Mouse (Mus musculus) forebrain, postnatal 0 days (tissue): ENCODE measurements at regions not wholly inside any gene's neighbourhood (a gene's known extent, or its start where the extent isn't known, plus 50 kb on each side); places are given as distances from the start of the nearest gene placed in this dataset.

Source experiments
- ATAC-seq: fragments of 200-750 bp; cut with Nextera tagmentation; 2 replicates; pipeline ENCODE4 v1.8.0; 2017; ENCODE audit warnings: mild to moderate bottlenecking, moderate library complexity
- DNase-seq: peaks from one replicate; pipeline ENCODE4 v3.0.0-alpha.2; 2015
- H3K27ac ChIP-seq: fragments of 300-500 bp; sonication (generic); 2 replicates; pipeline ENCODE4 v1.5.1; 2014; ENCODE audit warnings: low read depth, mild to moderate bottlenecking, antibody characterized with exemption, low read length, moderate library complexity, mixed read lengths
- H3K27me3 ChIP-seq: fragments of 300-500 bp; sonication (generic); 2 replicates; pipeline ENCODE4 v1.6.1; 2014; ENCODE audit warnings: mild to moderate bottlenecking, low read length, mixed read lengths; ENCODE audit not compliant: insufficient read depth
- H3K36me3 ChIP-seq: fragments of 300-500 bp; sonication (generic); 2 replicates; pipeline ENCODE4 v1.6.1; 2014; ENCODE audit warnings: mild to moderate bottlenecking, moderate library complexity; ENCODE audit not compliant: insufficient read depth
- H3K4me1 ChIP-seq: fragments of 300-500 bp; sonication (generic); 2 replicates; pipeline ENCODE4 v1.6.1; 2014; ENCODE audit warnings: antibody characterized with exemption; ENCODE audit not compliant: insufficient read depth
- H3K4me2 ChIP-seq: fragments of 300-500 bp; sonication (generic); 2 replicates; pipeline ENCODE4 v1.6.1; 2014; ENCODE audit warnings: low read depth, mild to moderate bottlenecking, moderate library complexity
- H3K4me3 ChIP-seq: fragments of 300-500 bp; sonication (generic); 2 replicates; pipeline ENCODE4 v1.5.1; 2014; ENCODE audit warnings: low read depth, low read length, mixed read lengths
- H3K9ac ChIP-seq: fragments of 300-500 bp; sonication (generic); 2 replicates; pipeline ENCODE4 v1.6.1; 2014; ENCODE audit warnings: mild to moderate bottlenecking
- H3K9me3 ChIP-seq: fragments of 300-500 bp; sonication (generic); 2 replicates; pipeline ENCODE4 v1.6.1; 2016; ENCODE audit warnings: low read length
- CTCF ChIP-seq: sonication (generic); IDR thresholded peaks from 2 replicates; pipeline ENCODE4 v1.5.1; 2016; ENCODE audit warnings: antibody characterized with exemption, control low read depth, low read depth
- WGBS: fragments of 180-500 bp; shearing (Covaris S2); extraction: QIAGEN DNeasy Blood & Tissue Kit; methylation state at CpG from one replicate; pipeline ENCODE4 v1.1.7; 2014; 5-methylcytosine and 5-hydroxymethylcytosine counted together

DNA sequence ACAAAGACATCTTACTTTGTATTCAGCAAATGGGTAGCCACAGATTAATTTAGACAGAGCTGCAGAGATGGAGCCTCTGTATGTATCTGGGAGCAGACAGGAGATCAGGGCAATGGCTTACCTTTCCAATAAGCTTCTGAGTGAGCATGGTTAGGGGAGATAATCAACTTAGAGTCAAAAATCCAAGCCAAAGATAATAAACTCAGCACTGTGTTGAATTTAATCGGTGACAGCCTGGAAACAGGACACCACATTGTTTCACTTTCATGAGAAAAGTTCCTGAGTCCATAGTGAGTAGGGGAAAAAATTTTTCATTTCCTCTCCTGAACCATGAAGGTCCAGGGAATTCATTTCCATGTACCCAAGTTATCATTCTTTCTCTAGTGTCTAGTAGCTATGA is 70.7 kb upstream of the Arsj start:
- Histone ChIP-seq H3K4me2 (no peak overlapping the region), H3K27me3 (no peaks in the 10 kb centered on the region), H3K4me3 (no peak overlapping the region), H3K9ac (no peak overlapping the region), H3K27ac (no peak overlapping the region), H3K36me3 (no peaks in the 10 kb centered on the region), H3K4me1 (no peaks in the 10 kb centered on the region), H3K9me3 (no peaks in the 10 kb centered on the region)
- ATAC-seq (no peak), DNase-seq (no peak)
- 88% methylated on average over 1 of the region's 1 CpGs for WGBS
- TF ChIP-seq CTCF, result no peak

GRCm38 (mm10) chr3:126293645-126294044 is 69.8 kb upstream of the Arsj start:
- DNase-seq (no peak), ATAC-seq (no peak)
- Histone ChIP-seq H3K9me3 (no peaks in the 10 kb centered on the region), H3K4me2 (no peak overlapping the region), H3K27ac (no peak overlapping the region), H3K4me3 (no peak overlapping the region), H3K27me3 (no peaks in the 10 kb centered on the region), H3K9ac (no peak overlapping the region), H3K4me1 (no peaks in the 10 kb centered on the region), H3K36me3 (no peaks in the 10 kb centered on the region)
- 92% methylated on average over 4 of the region's 4 CpGs for WGBS
- TF ChIP-seq CTCF, result no peak

- ATAC-seq, result no peak
- DNase-seq, result no peak
- Histone ChIP-seq H3K36me3 (no peaks in the 10 kb centered on the region), H3K4me3 (no peak overlapping the region), H3K27me3 (no peaks in the 10 kb centered on the region), H3K4me1 (no peaks in the 10 kb centered on the region), H3K27ac (no peak overlapping the region), H3K9ac (no peak overlapping the region), H3K9me3 (no peaks in the 10 kb centered on the region), H3K4me2 (no peak overlapping the region)
- no peak for TF ChIP-seq CTCF
- WGBS, result 86% methylated on average over 1 of the region's 1 CpGs
These were observed 67.6 kb upstream of the Arsj start for GRCm38 (mm10) chr3:126295932-126296331.

DNA sequence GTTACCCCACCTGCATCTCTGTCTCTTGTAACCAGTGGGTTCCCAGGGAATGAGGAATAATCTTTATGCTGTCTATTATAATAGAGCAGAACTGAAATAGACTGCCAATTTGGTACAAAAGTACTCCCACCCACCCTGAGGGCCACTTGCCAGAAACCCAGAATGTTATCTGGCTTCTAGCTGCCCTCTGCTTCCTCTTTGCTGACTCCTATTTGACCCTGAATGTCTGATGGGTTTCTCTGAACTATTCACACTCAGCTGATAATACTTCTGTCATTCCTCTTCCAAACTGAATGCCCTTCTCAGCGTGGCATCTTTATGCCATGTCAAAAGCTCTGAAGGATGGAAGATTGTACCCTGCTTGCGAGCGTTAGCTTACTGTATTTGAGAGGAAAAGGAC is 64.2 kb upstream of the Arsj start:
- no peak; the same call in 1 of the 2 replicates for ATAC-seq

GRCm38 (mm10) chr3:126308303-126308702 is 55.2 kb upstream of the Arsj start:
- ATAC-seq (no peak), DNase-seq (no peak)
- H3K9ac ChIP-seq, result no peak overlapping the region
- H3K36me3 ChIP-seq, result no peaks in the 10 kb centered on the region
- no peak overlapping the region for H3K4me2 ChIP-seq
- no peaks in the 10 kb centered on the region for H3K27me3 ChIP-seq
- H3K27ac ChIP-seq, result no peak overlapping the region
- no peak overlapping the region for H3K4me3 ChIP-seq
- no peaks in the 10 kb centered on the region for H3K9me3 ChIP-seq
- H3K4me1 ChIP-seq, result no peaks in the 10 kb centered on the region
- TF ChIP-seq CTCF, result no peak

More for the DNA sequence above, 64.2 kb upstream of the Arsj start:
- H3K27ac ChIP-seq, result no peak overlapping the region
- WGBS, result 52% methylated on average over 3 of the region's 3 CpGs
- H3K9ac ChIP-seq, result no peak overlapping the region
- no peaks in the 10 kb centered on the region for H3K36me3 ChIP-seq
- no peaks in the 10 kb centered on the region for H3K27me3 ChIP-seq
- TF ChIP-seq CTCF, result no peak
- no peak overlapping the region for H3K4me2 ChIP-seq
- DNase-seq, result no peak
- no peaks in the 10 kb centered on the region for H3K9me3 ChIP-seq
- H3K4me1 ChIP-seq, result no peaks in the 10 kb centered on the region
- H3K4me3 ChIP-seq, result no peak overlapping the region
